Mouse (Mus musculus) E14TG2a.4 (cell line): ENCODE measurements around the gene Scfd2.

Experiments
- H3K27me3 ChIP-seq: 2 replicates; pipeline ENCODE4 v1.6.1; 2014; ENCODE audit warnings: low read length, control low read depth; ENCODE audit not compliant: insufficient read depth
- H3K36me3 ChIP-seq: 2 replicates; pipeline ENCODE4 v1.6.1; 2014; ENCODE audit warnings: low read length, control low read depth; ENCODE audit not compliant: insufficient read depth
- H3K4me1 ChIP-seq: replicated peaks from 2 replicates; pipeline ENCODE4 v1.6.1; 2014; ENCODE audit warnings: low read depth, low read length, control low read depth
- H3K4me3 ChIP-seq: replicated peaks from 2 replicates; pipeline ENCODE4 v1.5.1; 2014; ENCODE audit warnings: mild to moderate bottlenecking, low read length
- H3K9me3 ChIP-seq: 2 replicates; pipeline ENCODE4 v1.6.1; 2014; ENCODE audit warnings: low read length, control low read depth
- CTCF ChIP-seq: conservative IDR thresholded peaks from 2 replicates; pipeline ENCODE4 v1.5.1; 2014; ENCODE audit warnings: low read length
- NANOG ChIP-seq: IDR thresholded peaks from 2 replicates; pipeline ENCODE4 v1.6.1; 2014; ENCODE audit warnings: borderline replicate concordance, low read length, mixed read lengths
- POU5F1 ChIP-seq: IDR thresholded peaks from 2 replicates; pipeline ENCODE4 v1.6.1; 2014; ENCODE audit warnings: low read length, borderline replicate concordance

Gene Scfd2

GRCm38 (mm10) chr5:74207209-74207608 is 324.4 kb downstream of the Scfd2 start:
- Histone ChIP-seq H3K4me1 (peaks cover 10% of the 10 kb centered on the region), H3K9me3 (no peaks in the 10 kb centered on the region; the same call in 1 of the 2 replicates), H3K4me3 (no peak overlapping the region), H3K36me3 (no peaks in the 10 kb centered on the region), H3K27me3 (no peaks in the 10 kb centered on the region)
- no peak for TF ChIP-seq CTCF
- no peak for TF ChIP-seq POU5F1
- TF ChIP-seq NANOG = no peak

GRCm38 (mm10) chr5:74206649-74207048 is 324.9 kb downstream of the Scfd2 start:
- H3K9me3 ChIP-seq = no peaks in the 10 kb centered on the region; the same call in 1 of the 2 replicates
- TF ChIP-seq POU5F1 = no peak
- TF ChIP-seq NANOG = no peak
- no peak for TF ChIP-seq CTCF
- peaks cover 16% of the 10 kb centered on the region for H3K4me1 ChIP-seq
- no peak overlapping the region for H3K4me3 ChIP-seq
- no peaks in the 10 kb centered on the region for H3K36me3 ChIP-seq
- no peaks in the 10 kb centered on the region for H3K27me3 ChIP-seq

- TF ChIP-seq POU5F1 (no peak), NANOG (no peak), CTCF (no peak)
- H3K9me3 ChIP-seq = no peaks in the 10 kb centered on the region; the same call in 1 of the 2 replicates
- H3K4me3 ChIP-seq = no peak overlapping the region
- no peaks in the 10 kb centered on the region for H3K27me3 ChIP-seq
- peaks cover 15% of the 10 kb centered on the region for H3K4me1 ChIP-seq
- no peaks in the 10 kb centered on the region for H3K36me3 ChIP-seq
Observed at GRCm38 (mm10) chr5:74206038-74206437, 325.5 kb downstream of the Scfd2 start.

GRCm38 (mm10) chr5:74205509-74205908 is 326.1 kb downstream of the Scfd2 start:
- no peaks in the 10 kb centered on the region; the same call in 1 of the 2 replicates for H3K9me3 ChIP-seq
- no peak overlapping the region for H3K4me3 ChIP-seq
- H3K4me1 ChIP-seq = peaks cover 14% of the 10 kb centered on the region
- H3K27me3 ChIP-seq = no peaks in the 10 kb centered on the region
- H3K36me3 ChIP-seq = no peaks in the 10 kb centered on the region
- TF ChIP-seq NANOG (no peak), CTCF (no peak), POU5F1 (no peak)

GRCm38 (mm10) chr5:74204465-74204864 is 327.1 kb downstream of the Scfd2 start:
- Histone ChIP-seq H3K4me1 (peaks cover 17% of the 10 kb centered on the region), H3K36me3 (peaks cover 6% of the 10 kb centered on the region), H3K27me3 (no peaks in the 10 kb centered on the region), H3K4me3 (no peak overlapping the region), H3K9me3 (no peaks in the 10 kb centered on the region; the same call in 1 of the 2 replicates)
- no peak for TF ChIP-seq NANOG
- no peak for TF ChIP-seq POU5F1
- TF ChIP-seq CTCF = no peak

- Histone ChIP-seq H3K4me1 (peaks cover 17% of the 10 kb centered on the region), H3K9me3 (no peaks in the 10 kb centered on the region), H3K27me3 (no peaks in the 10 kb centered on the region), H3K36me3 (peaks cover 25% of the 10 kb centered on the region), H3K4me3 (no peak overlapping the region)
- TF ChIP-seq CTCF = no peak
- TF ChIP-seq NANOG = no peak
- no peak for TF ChIP-seq POU5F1
Observed at GRCm38 (mm10) chr5:74202515-74202914, 329.0 kb downstream of the Scfd2 start.

GRCm38 (mm10) chr5:74201570-74202357 is 329.8 kb downstream of the Scfd2 start:
- TF ChIP-seq NANOG (no peak), POU5F1 (no peak), CTCF (no peak)
- Histone ChIP-seq H3K4me3 (no peak overlapping the region), H3K4me1 (peaks cover 23% of the 10 kb centered on the region), H3K27me3 (no peaks in the 10 kb centered on the region), H3K36me3 (peaks cover 32% of the 10 kb centered on the region), H3K9me3 (no peaks in the 10 kb centered on the region)

GRCm38 (mm10) chr5:74200481-74200880 is 331.1 kb downstream of the Scfd2 start:
- peaks cover 32% of the 10 kb centered on the region for H3K36me3 ChIP-seq
- H3K27me3 ChIP-seq = no peaks in the 10 kb centered on the region
- TF ChIP-seq CTCF (no peak), NANOG (no peak), POU5F1 (no peak)

More at GRCm38 (mm10) chr5:74200481-74200880, 331.1 kb downstream of the Scfd2 start:
- peaks cover 29% of the 10 kb centered on the region for H3K4me1 ChIP-seq
- no peaks in the 10 kb centered on the region for H3K9me3 ChIP-seq
- H3K4me3 ChIP-seq = no peak overlapping the region
